Mouse (Mus musculus): ENCODE results near the gene Klrc1.
"Not testable (repeated sequence)": the region's sequence is repeated elsewhere in the genome, so short reads cannot be mapped to it uniquely, and the experiment has no call there.

The Klrc1 gene

GRCm38 (mm10) chr6:129678873-129679272 lies at the start of gene Klrc1:
Gene Klrc1, minus strand, starts transcription at chr6:129678973.
- DNase-seq (ENCODE audit: low read depth, low spot score), result no peak

DNA sequence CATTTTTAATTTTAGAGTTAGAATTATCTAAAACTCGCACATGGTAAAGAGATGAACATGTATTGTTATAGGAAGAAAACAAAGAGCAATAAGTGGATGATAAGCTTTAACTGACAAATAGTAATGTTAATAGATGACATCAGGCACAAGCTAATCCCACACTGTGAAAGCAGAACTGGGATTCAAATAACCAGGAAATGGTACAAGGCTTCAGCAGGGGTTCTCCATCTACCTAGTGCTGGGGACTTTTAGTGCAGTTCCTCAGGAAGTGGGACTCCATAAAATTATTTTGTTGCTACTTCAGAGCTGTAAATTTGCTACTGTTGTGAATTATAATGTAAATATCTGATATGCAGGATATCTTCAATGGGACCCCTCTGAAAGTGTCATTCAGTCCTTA lies 48.5 kb upstream of the Klrc1 start:
- no peak for DNase-seq (ENCODE audit: low read depth, low spot score)

DNA sequence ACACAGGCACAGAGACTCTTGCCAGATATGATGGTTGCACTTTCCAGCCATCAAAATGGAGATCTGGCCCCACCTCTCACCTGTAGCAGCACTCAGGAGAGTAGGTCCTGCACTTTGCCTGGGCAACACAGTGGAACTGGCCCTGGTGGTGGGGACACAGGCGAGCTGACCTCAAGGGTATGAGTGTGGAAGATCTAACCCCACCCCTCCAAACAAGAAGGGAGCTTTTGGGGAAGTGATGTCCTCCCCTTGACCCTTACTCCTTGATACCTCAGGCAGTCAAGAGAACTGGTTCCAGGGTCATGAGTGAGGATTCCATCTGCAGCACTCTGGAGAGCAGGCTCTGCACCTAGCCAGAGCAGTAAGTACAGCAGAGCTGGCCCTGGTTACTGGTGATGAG lies 42.6 kb upstream of the Klrc1 start:
- DNase-seq (ENCODE audit: low read depth, low spot score), result no peak

- DNase-seq (ENCODE audit: low read depth, low spot score), result no peak
These were observed 41.7 kb upstream of the Klrc1 start for GRCm38 (mm10) chr6:129720487-129720886.

- no peak for DNase-seq (ENCODE audit: low read depth, low spot score)
These were observed 38.3 kb upstream of the Klrc1 start, which contains the start of gene Klri1 for GRCm38 (mm10) chr6:129717032-129717431. Gene Klri1, minus strand, starts transcription at chr6:129717132.

DNA sequence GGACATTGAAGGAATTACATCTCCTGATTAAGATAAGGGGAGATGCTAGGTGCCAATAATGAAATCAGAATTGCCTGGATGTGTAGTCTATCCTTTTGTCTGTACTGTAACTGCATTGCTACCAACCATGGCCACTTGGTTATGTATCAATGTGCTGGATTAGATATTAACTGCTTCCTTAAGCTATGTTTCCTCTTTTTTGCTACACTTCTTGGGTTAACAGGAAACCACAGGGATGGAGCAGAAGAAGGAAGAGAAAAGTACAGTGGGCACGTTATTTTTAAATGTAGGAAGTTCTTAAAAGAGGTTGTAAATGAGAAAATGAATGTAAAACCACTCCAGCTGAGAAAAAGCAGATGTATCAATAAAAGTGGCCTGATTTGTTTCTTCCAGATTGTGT lies 34.8 kb upstream of the Klrc1 start:
- DNase-seq (ENCODE audit: low read depth, low spot score), result no peak

DNA sequence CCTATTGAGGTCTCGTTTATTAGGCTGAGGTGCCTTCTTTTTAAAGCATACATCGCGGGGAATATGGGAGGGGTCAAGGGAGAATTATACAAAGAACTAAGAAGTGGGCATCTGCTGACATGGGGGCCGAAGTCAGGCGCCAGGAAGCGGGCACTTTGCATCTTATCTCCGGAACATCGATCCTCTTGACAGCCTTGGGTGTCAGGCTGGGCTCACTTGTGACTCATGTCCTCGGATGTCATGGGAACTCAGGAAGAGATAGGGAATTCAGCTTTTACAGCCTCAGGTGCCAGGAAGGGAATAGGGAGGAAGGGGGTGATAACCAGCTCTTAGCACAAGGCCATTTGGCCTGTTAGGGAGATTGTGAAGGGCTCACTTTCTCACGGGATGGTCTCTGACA lies 12.7 kb upstream of the Klrc1 start:
- DNase-seq (ENCODE audit: low read depth, low spot score), result not testable (repeated sequence)

- DNase-seq (ENCODE audit: low read depth, low spot score), result no peak
These were observed 1.6 kb upstream of the Klrc1 start for GRCm38 (mm10) chr6:129680379-129680778.

- DNase-seq (ENCODE audit: low read depth, low spot score), result not testable (repeated sequence)
These were observed 17.5 kb downstream of the Klrc1 start for GRCm38 (mm10) chr6:129661301-129661700.

DNA sequence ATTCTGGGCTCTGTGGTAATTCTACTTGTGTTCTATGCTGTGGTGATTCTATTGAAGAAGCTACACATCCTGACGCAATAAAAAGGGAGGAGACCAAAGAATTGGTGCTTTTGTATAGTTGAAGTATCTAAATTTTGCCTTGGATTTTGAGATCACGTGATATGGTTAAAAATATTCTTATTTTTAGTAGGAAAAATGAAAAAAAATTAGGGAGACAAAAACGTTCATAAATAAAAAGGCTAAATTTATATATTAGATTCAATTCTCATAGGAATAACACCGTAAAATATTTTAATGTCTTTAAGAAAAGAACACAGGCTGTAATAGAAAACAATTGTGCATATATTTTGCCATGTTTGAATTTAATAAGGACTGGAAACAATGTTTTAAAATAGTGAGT lies 18.2 kb downstream of the Klrc1 start, which contains the start of gene Klrc2:
Gene Klrc2 (minus strand): TSS at position 101 of the 400 bp plus-strand sequence.
- not testable (repeated sequence) for DNase-seq (ENCODE audit: low read depth, low spot score)

DNA sequence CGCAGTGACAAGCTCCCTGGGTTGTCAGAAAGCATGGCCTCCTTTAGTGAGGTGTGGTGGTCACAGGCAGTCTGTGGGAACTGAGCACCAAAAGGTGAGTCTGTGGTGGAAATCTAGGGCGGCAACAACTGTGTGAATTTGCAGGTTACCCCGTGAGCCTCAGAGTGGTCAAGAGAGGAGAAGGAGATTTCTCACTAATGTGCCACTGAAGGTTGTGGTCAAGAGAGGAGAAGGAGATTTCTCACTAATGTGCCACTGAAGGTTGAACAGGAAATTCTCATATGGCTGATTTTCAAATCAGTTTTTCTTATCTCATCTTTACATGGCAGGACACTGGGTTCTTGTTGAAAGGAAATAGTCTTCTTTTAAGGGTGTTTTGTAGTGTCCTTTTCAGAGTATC lies 34.7 kb downstream of the Klrc1 start:
- DNase-seq (ENCODE audit: low read depth, low spot score), result not testable (repeated sequence)

GRCm38 (mm10) chr6:129643237-129643636 lies 35.5 kb downstream of the Klrc1 start, which contains the start of gene Klrc3:
Gene Klrc3, minus strand, starts transcription at chr6:129643337.
- not testable (repeated sequence) for DNase-seq (ENCODE audit: low read depth, low spot score)

- DNase-seq (ENCODE audit: low read depth, low spot score), result not testable (repeated sequence)
These were observed 47.7 kb downstream of the Klrc1 start for GRCm38 (mm10) chr6:129631046-129631445.

DNA sequence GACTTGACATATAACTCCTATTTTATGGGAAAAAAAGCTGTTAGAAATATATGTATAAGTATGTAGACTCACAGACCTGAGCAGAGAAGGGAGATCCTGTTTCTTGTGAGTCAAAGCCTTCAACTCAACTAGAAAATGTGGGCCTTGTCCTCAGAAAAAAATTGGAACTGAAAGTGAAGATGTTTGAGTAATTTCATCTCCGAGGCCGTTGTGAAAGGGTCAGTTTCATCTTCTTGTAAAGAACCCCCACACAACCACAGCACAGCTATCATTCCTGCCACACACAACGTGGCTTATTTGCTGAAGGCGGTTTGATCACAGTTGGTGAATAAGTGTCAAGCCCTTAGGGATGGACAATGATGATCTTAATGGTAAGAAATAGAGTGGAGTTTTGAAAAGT lies 55.0 kb downstream of the Klrc1 start, which contains the start of gene Klrk1:
Gene Klrk1 (minus strand): TSS at position 130 of the 400 bp plus-strand sequence.
- DNase-seq (ENCODE audit: low read depth, low spot score), result no peak

Data from R1 (cell line).